Mouse (Mus musculus) adrenal gland, adult (tissue): ENCODE measurements around the gene Mmp17.

ENCODE experiments used
- DNase-seq, 2 experiments: peaks; one replicate each; pipeline ENCODE4 v3.0.0; 2022 to 2023; ENCODE audit warnings: low spot score in 1 of 2; ENCODE audit not compliant: inconsistent age in 2 of 2

The Mmp17 gene

DNA sequence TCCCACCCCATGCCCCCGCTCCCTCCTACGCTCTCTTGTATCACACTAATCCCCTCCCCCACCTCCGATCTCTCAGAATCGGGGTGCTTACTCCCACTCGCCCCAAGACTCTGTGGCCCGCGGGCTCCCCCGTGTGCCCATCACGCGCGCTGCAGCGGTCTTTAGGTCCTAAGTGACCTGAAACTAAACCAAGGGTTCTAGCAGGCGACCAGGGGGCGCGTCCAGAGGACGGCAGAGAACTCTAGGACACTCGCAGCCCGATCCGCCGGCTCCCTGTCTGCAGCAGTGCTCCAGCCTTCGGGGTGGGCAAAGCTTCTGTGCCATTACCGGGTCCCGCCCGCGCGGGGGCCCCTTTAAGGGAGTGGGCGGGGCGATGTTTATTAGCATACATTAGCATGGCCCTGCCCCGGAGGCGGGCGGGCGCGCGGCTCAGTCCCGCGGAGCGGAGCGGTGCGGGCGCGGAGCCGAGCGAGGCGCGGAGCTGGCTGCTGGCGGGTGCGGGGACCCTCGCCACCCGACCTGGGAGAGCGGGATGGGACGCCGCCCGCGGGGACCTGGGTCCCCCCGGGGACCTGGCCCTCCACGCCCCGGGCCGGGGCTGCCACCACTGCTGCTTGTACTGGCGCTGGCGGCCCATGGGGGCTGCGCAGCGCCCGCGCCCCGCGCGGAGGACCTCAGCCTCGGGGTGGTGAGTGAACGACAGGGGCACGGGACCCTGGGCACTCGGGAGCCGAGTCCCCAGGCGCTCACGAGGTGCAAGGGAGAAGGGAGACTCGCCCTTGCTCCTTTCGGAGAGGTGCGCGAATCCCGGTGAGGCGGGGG is at the start of gene Mmp17:
Gene Mmp17 (plus strand): TSS at position 409 of the 822 bp plus-strand sequence.
- DNase-seq: peak; percentile 89 to 97

DNA sequence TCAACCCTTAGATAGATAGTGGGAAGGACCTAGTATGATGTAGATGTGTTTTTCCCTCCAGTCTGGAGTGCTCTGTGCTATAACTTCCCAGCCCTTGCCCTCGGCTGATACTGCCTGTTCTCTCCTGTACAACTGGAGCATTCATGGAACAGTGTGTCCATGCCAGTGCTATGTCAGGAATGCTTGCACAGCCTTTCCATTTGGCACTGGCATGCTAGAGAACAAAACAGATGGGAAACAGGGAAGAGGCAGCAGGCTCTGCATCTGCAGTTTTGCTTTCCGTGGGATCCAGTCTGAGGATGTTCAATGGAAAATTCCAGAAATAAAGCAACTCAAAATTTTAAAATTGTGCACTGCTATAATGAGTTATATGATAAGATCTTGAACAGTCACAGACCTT is 49.5 kb upstream of the Mmp17 start:
- DNase-seq: peak; percentile 41 to 63

DNA sequence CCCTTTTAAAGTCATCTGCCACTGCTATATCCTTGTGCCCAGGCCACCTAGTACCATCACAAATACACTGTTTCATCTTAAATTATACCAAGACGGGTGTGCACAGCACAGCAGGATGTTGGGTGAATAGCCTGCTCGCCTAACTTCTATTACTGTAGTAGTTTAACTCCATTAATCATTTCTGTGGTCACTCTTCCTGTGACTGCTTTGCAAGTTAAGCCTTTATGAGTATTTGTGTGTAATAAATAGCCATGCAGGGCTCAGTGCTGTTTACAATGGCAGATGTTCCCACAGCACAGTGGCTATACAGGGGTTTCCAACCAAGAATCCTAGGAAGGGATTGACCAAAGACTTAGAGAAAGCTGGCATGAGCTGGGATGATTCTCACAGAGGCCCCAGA is 48.9 kb upstream of the Mmp17 start:
- peak in 1 of 2 experiments; percentile 44 for DNase-seq

DNA sequence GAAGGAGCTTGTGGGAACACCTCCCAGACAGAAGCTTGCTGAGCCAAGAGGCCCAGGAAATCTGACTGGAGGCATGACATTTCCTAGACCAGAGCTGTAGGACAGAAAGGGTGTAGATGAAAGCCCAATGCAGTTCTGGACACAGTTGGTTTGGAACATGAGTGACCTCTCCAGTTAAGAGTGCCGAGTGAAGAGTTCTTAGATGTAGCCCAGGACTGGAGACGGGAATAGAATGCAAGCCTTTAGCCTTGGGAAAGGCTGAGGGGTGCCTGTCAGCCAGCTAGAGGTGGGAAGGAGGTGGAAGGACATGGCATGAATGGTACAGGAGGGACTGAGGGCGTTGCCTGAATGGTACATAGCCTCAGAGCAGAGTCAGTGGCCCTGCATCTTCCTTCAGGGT is 48.5 kb upstream of the Mmp17 start:
- peak in 1 of 2 experiments; percentile 42 for DNase-seq

DNA sequence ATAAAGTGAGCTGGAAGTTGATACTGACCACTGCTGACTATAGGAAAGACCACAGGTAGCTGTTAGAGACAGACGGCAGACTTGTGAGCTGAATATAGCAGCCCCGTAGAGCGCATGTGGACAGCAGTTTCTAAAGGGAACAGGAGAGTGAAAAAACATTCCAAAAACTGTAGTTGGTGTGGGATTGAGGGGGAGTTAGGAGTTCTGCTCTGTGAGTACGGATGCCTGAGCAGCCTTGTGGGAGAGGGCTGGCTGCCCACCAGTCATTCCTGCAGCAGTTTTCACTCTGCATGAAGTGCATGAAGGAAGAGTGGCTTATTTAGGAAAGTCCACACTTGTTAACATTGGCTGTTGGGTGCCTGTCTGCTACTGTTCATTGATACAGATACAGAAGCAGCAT is 45.1 kb upstream of the Mmp17 start:
- no peak for DNase-seq

DNA sequence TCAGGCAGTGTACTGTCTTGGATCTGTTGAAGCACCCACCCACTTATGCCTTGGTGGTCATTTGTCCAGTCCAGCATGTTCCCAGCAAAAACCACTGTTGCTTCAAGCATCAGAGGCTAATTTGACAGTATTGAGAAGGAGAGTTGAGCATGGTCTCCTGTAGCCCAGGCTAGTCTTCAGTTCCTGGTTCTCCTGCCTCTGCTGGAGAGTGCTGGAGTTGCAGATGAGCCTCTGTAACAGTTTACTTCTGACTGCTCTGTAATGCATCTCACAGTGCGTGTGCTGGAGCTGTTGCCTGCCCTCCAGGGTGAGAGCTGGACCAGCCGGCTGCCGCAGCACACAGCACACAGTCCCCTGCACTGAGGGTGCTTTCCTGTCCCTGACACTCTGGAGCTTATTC is 41.7 kb upstream of the Mmp17 start:
- no peak for DNase-seq

DNA sequence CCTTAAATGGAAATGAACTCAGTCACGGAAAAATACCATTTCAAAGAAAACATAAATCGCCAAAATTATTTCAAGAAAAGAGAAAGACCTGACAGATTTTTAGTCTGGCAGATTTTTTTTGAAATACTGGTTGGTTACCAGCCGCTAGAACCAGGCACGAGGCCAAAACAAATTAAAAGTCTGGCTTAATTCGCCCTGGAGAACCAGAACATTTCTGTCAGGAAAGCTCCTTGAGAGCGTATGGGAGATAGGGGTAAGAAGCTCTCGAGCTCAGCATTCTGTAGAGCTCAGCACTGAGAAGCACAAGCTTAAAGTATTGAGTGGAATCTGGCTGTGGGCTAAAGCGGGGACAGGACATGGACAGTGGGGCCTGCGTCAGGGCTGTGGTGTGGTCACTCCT is 38.2 kb upstream of the Mmp17 start:
- no peak for DNase-seq

DNA sequence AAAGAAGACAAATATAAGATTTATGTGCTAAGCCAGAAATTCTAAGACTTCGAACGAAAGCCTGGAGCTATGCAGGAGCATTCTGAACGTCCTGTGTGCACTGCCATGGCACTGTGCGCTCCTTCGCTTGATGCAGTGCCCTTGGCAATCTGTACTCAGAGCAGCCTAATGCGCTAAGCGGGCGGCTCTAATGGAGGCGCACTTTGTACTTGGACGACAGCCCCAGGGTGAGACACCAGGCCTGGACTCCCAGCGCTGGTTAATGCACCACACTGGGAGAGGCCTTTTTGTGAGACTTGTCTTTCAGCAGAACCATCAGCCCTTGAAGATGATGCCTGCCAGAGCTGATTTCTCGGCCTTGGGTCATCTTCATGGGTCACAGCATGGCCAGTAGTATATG is 34.3 kb upstream of the Mmp17 start:
- DNase-seq: no peak

DNA sequence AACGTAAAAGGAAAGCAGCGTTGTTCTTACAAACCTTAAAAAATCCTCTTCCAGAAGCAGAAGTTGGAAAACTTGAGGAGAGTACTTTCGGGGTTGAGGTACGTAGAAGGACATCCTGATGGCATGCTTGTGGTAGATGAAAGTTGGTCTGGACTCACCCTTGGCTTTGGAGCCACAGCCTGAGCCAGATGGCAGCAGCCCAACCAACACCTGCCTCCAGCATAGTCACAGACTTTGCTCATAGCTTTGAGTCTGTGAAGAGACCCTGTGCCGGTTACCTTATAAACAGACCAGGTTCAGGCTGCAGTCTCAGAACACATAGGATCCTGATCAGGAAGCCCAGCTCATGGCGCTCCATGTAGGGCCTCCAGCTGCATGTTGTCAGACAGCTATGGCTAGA is 33.2 kb upstream of the Mmp17 start:
- no peak for DNase-seq

DNA sequence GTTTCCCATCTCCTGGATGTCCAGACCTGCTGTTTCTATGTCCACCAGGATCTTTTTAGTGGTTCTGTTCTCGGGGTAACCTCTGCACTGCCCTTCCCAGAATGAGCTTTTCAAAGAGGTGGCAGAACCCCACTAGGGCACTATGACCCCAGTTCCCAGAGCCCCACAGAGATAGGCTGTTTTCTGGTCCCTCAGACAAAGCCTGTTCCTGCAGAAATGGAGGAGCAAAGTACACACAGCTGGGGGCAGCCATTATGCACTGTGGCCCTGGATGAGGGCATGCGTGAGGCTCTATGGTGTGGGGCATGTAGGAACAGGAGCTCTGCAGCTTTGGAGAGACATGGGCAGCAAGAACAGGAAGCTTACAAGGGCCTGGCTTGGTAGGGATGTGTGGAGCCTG is 32.0 kb upstream of the Mmp17 start:
- DNase-seq: no peak

DNA sequence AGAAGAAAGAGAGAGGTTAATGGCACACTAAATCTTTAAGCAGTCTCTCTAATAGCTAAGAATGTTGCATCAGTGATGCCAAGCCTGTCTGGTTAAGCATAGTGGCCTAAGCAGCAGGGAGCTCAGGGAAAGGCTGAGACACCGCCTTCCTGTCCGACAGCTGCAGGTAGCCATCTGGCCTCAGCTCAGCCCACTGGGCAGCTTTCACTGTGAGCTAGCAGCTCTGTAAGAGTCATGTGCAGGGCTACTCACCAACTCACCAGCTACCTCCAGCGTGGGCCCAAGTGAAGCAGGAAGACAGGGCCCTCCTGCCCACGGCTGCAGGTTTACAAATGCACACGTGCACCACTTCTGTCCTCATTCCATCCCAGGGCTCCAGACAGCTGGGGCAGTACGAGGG is 30.3 kb upstream of the Mmp17 start:
- DNase-seq: no peak

DNA sequence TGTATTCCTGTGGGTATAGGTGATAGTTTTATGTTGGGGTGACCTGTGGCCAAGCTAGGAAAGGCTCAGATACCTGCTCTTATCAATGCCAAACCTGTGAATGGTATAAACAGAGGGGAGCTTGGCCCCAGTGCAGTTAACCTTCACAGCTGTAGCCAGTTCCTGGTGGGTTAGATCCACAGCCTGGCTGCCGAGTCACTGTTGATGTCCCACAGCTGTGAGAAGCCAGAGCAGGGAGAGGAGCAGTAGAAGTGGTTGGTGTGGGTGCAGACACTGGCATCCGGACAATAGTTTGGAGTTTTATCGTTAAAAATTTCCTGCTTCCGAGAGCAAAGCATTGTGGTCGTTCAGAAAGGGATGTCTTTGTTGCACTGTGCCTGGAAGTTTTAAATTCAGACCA is 25.4 kb upstream of the Mmp17 start:
- no peak for DNase-seq

DNA sequence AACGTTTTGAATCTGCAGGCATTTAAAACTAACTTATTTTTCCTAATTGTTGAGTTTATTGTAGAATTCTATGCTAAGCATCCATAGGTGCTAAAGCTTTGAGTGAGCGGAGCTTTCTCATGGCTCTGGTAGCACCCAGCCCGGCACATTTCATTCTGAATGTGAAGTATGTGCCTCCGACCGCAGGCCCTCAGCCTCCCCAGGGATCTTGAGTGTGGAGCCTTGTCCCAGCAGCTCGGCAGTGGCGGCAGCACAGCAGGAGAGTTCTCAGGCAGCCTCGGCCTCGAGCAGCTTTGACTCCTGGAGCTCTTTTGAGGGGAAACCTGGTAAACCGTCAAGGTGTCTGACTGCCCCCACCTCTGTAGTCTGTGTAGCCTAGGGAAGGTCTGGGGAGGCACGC is 24.7 kb upstream of the Mmp17 start:
- DNase-seq: no peak

DNA sequence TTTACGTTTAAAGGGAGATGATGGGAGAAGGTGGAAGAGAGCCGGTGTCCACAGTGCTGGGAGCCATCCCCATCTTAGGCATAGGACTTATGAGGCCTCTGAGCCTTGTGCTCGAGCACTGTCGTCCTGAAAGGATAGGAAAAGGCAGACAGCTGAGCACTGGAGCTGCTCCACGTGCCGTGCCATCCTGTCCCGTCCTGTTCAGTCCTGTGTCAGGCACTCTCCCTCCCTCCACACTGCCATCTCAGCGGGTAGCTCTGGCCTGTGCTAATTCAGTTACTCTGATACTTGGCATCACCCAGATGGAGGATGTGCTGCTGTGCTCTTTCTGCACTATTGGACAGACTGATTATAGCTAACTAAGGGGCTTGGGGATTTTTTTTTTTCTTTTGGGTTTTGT is 21.6 kb upstream of the Mmp17 start:
- DNase-seq: no peak

DNA sequence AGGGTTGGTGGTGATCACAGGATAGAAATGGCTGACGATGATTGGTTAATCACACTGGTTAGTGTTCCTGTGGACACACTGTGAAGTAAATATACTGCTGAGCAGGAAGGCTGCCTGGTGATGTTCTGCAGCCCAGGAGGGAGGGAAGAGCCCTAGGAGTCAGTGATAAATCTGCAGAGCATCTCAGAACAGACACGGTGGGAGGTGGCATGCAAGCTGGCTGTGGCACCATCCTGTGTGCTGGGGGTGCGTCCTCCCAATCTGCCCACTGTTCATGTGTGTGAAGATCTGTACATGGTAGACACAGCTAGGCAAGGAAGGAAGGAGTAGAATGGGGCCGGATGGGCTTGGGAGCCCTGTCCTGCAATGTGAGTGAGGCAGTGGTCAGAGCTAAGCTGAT is 15.4 kb upstream of the Mmp17 start:
- DNase-seq: no peak

DNA sequence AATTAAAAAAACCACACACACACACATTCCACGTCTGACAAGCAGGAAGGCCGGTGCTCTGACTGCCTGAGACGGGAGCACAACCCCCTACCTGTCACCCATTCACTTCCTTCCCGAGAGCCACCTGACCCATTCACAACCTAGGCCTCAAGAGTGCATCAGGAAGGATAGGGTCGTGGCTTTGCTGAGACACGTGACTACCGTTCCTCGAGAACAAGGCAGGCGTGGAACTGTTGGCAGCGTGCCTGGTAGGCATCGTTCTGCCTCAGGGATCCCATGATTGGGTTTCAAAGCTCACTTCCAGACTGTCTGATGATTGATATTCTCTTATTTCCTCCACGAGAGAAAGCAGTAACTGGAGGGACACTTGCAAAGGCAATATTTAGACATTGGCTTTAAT is 5.8 kb upstream of the Mmp17 start:
- DNase-seq: peak; percentile 40 to 46

DNA sequence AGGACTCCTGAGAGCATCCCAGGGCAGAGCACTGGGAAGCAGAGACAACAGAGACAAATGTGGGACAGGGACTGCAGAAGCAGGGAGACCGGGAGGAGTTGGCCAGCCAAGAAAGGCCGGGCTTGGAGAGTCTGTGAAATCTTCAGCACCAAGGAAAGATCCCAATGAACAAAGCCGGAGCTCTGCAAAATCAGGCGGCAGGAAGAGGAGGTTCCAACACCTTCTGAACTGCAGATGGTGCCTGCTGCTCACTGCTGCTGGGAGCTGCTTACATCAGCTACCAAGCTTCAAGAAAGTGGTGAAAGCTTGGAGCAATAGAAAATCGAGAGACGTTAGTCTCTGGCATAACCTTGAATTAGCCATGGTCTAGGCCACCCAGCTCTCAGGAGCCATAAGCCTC is 3.9 kb upstream of the Mmp17 start:
- DNase-seq: no peak

DNA sequence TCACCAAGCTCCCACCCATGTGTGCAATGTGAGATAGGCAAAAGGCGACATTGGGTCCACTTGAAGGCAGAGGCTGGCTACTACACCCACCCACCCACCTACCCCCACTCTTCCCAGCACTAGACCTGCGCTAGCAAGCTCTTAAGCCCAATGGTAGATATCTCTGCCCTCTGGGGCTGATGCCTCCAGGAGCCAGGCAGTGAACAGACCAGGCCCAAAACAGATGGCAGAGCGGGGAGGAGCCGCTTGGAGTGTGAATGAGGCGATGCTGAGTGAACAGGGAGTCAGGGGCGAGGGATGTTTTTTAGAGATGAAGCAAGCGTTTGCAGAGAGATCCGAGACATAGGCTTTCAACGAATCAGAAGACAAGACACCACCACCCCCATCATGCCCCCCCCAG is 3.4 kb upstream of the Mmp17 start:
- DNase-seq: no peak

DNA sequence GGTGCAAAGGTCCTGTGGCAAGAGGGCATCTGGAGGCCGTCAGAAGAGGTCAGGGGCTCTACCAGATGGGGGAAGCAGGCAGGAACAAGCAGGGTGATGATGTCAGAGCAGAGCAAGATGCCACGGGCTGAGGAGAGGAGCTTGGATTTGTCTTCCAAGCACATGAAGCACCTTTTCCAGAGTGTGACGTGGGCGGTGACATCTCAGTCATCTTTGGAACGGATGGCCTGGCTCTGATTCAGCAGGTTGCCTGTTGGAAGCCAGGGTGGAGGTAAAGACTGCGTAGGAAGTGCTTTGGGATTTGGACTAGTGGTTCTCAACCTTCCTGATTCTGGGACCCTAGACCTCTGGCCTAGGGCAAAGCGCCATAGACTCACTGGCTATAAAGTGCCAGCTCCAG is 3.0 kb upstream of the Mmp17 start:
- DNase-seq: no peak

DNA sequence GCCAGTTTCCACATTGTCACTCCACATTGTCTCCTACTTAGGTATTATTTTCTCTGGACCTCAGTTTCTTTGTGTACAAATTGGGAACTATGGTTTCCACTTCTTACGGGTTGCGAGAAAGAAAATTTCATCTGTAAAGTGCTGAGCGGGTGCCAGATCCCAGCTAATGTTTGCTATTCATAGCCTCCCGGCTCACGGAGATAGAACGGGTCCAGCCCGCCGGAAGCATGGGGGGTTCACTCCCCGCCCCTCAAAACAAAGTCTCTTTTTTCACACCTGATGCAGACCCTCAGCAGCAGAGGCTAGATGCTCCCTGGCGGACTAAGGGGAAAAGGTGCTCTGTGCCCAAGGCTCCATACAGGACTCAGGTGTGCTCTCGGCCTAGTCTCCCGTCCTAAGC is 638 bp upstream of the Mmp17 start:
- no peak for DNase-seq

DNA sequence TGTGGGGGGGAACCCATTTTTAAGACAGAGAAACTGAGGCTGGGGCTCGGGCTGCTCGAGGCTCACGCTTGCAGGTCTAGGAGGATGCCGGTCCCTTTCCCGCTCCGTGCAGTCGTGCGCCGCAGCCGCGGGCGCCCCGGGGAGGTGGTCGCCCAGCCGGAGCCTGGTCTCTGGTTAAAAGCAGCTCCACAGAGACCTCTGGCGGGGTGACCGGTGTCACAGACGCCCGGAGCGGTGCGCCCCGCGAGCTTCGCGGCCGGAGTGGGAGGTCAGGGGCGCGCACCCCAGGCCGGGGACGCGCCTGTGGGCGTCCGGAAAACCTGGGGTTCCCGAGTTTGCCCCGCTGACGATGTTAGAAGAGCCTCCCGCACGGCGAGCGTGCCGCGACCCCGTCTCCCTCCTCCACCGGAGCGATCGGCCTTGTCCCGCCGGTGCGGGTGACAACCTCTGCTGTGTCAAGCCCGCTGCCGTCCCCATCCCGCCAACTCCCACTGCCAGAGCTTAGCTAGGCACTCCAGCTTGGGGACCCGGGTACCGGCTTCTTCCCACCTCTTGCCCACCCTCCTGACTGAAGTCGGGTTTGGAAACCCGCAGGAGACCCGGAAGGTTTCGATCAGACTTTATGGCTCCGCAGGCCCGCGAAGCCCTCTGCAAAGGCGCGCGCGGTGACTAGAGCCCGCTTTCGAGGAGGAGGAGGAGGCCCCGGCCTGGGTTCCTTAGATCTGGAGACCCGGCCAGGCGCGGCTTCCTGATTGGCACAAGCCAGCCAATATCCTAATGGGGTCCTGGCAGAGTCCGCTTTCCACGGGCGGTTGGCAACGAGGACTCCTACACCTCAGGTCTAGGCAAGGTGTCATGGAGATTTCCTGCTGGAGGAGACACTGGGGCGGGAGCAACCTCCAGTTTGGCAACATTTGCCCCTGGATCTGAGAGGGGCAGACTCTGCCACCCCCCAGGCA is 893 bp downstream of the Mmp17 start:
- peak; percentile 31 to 68 for DNase-seq

DNA sequence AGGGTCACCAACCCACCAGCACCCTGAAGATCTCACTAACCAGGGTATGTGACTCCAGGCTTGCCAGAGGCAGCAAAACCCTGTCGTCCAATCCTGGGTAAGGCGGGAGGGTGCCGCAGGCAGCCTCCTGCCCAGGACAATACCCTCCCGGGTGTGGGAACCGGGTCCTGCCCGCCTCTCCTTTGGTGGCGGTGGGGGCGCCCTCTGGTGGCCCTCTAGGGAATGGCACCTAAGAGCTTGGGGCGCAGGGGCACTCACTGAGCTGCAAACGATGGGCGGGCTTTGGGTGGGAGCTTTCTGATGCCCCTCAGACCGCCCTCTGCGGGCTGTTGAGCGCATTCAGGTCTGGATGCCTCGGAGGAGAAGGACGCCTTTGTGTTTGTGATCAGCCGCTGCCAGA is 2.0 kb downstream of the Mmp17 start:
- peak; percentile 80 to 92 for DNase-seq
